Mouse (Mus musculus) right cerebral cortex, postnatal 25 days (tissue): ENCODE measurements around the gene Rfesd.

Source experiments
- DNase-seq: peaks from one replicate; pipeline ENCODE4 v3.0.0; 2022

Gene Rfesd

GRCm38 (mm10) chr13:75976649-75977048 is 41.9 kb downstream of the Rfesd start:
- no peak for DNase-seq

GRCm38 (mm10) chr13:75976218-75976617 is 42.3 kb downstream of the Rfesd start:
- no peak for DNase-seq

GRCm38 (mm10) chr13:75975629-75976028 is 42.9 kb downstream of the Rfesd start:
- no peak for DNase-seq

- no peak for DNase-seq
These were observed 44.0 kb downstream of the Rfesd start for GRCm38 (mm10) chr13:75974481-75974880.

GRCm38 (mm10) chr13:75966850-75967249 is 51.7 kb downstream of the Rfesd start, which contains the start of gene Spata9:
Spata9 (plus strand) TSS chr13:75967150.
- no peak for DNase-seq

GRCm38 (mm10) chr13:75955357-75955992 is 63.0 kb downstream of the Rfesd start:
- no peak for DNase-seq
